Mouse (Mus musculus): ENCODE results near the gene Pbx2. TPM values are rescaled to one million over a fixed set of nuclear protein-coding genes. Genes with fewer than 3 reads are reported as not detected.

Pbx2 gene
- total RNA-seq, 2 experiments from 2014 or later: 39.0 to 52.4 TPM

- peak; percentile 98 for DNase-seq
Observed at GRCm38 (mm10) chr17:34603375-34604060, 12.5 kb downstream of the Pbx2 start, which contains the start of gene Rnf5. TSS of gene Rnf5 (minus strand) at chr17:34603690.

GRCm38 (mm10) chr17:34604061-34604508 is 13.0 kb downstream of the Pbx2 start, which contains the start of gene Agpat1:
TSS of gene Agpat1 (plus strand) at chr17:34604262.
- DNase-seq: peak; percentile 100

DNA sequence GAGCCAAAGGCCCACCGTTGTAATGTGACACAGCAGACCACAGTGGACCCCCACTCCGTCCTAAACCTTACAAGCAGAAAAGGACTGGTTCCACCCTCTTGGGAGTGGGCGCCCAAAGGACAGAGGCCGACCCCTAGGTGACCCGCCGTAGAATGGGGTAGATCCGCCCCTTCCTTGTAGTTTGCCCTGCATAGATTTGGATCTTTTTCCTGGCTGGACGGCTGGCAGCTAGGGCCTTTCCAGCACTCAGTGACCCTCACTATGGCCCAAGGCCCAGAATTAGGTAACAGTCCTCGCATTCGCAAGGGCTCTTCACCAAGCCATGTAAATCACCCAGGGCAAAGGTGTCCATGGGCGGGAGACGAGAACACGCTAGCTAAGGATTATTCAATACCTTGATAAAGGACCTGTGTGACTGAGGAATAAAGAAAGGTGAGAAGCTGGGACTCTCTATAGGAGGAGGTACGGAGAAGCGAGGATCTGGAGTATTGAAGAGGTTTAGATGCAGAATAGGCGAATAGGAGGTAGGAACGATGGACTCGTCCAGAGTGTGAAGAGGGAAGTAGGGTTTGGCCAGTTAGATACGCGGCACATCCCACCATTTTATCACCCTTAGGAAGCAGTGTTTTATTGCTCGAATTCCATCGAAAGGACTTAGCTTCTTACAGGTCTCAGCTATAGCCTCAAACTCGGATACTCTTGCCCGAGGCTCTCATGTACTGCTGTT is 13.6 kb downstream of the Pbx2 start:
- DNase-seq: peak; percentile 83

DNA sequence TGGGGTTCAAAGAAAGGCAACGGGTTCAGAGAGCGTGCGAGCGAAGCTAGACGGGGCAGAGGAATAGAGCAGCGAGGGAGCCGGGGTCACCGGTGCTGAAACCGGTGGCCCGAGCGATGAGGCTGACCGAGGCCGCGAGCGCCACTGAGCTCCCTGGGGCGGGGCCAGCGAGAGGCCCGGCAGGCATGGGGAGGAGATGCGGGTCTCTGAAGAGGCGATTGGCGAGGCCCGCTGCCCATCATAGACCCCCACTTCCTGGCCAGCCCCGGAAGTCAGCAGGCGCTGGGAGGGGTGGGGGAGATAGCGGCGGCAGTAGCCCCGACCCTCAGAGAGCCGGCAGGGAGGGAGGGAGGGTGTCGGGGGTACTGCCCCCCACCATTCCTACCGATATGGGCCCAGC is 14.5 kb downstream of the Pbx2 start:
- DNase-seq: peak; percentile 99

DNA sequence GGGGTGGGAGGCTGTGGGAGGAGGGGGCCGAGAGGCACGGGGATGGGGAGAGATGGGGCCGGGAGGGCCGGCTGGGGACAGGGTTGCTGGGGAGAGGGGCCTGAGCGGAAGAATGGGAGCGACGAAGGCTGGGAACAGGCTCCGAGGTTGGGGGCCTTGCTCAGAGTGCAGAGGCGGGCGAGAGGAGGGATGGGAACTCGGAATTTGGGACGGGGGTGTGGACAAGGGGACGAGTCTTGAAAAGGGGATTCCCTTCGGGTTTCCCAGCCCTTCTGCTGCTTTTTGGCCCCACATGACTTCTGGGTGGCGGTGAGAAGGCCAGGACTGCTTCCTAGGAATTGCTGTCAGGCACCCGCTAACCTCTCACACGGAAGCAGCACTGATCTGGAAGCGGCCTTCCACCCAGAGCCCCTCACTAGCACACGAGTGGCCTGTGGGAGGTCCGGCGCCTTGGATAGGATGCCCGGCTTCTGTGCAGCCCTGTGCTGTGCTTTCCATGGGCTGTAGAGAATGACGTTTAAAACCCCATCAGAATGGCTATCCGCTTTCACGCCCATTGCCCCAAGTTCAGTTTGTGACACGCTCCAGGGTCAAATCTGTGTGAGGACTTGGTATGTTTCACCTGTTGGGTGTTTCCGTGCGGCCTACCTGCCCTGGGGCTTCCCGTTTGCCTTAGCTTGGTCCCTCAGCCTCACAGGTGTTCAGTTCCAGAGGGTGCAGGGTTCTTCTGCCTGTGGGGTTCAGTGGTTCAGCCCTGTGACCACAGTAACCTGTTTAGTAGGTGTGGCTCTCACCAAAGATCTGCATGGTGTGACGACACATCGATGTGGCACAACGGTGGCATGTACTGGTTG is 15.3 kb downstream of the Pbx2 start:
- DNase-seq: no peak

- DNase-seq: no peak
Observed at GRCm38 (mm10) chr17:34607997-34608396, 16.9 kb downstream of the Pbx2 start.

GRCm38 (mm10) chr17:34611050-34611449 is 20.0 kb downstream of the Pbx2 start:
- DNase-seq: no peak

DNA sequence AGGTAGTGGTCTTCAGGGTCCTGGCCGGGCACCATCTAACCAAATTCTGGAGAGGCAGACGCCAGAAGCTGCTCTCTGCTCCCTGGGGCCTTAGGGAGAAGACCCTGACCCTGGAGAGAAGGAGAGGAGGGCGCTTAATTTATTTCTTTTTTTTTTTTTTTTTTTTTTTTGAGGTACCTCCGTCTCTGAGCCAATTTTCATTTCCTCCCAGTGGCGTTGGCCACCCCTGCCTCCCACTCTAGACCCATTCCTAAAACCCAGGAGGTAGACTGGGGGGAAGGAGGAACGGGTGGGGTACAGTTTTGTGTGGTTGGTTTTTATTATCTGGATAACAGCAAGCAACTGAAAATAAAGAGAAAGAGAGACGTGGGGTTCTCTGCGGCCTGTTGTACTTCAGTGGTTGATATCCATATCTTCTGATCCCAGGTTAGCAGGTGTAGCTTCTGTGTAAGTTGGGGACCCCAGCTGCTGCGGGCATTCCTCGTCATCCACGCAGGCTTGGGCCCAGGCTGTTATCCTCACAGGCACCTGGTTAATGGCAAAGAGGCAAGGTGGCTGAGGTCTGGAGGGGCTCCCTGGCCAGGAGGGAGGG is 22.1 kb downstream of the Pbx2 start:
- DNase-seq: no peak

DNA sequence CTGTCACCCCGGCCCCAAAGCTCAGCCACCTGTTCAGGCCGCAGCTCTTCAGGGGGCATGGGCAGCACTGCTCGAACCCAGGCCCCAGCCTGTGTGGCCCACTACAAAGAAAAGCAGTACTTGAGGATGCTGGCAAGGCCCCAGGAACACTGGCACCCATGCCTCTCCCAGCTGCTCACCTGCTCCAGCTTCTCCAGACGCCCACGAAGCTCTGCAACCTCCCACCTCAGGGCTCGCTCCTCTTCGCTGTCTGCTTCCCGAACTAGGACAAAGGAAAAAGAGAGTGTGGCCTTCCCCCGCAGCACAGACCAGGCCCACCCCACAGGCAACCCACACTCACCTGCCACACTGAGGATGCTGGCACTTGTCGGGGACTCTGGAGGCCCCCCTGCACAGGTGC is 22.8 kb downstream of the Pbx2 start:
- DNase-seq: no peak

- no peak for DNase-seq
Observed at GRCm38 (mm10) chr17:34615871-34616270, 24.8 kb downstream of the Pbx2 start, which contains the start of gene Egfl8. TSS of gene Egfl8 (minus strand) at chr17:34615971.

DNA sequence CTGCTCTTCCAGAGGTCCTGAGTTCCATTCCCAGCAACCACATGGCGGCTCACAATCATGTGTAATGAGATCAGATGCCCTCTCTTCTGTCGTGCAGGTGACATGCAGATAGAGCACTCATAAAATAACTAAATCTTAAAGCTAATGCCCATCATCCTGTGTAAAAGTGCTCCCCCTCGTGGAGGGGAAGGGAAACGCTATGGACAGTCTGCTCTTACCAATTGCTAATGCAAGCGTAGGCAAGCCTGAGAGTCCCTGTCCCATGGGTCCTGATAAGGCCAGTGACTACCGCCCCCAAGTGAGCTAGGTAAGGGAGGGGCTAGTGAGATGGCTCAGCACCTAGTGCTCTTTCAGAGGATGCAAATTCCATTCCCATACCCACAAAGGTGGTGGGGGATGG is 27.9 kb downstream of the Pbx2 start:
- DNase-seq: peak; percentile 84

DNA sequence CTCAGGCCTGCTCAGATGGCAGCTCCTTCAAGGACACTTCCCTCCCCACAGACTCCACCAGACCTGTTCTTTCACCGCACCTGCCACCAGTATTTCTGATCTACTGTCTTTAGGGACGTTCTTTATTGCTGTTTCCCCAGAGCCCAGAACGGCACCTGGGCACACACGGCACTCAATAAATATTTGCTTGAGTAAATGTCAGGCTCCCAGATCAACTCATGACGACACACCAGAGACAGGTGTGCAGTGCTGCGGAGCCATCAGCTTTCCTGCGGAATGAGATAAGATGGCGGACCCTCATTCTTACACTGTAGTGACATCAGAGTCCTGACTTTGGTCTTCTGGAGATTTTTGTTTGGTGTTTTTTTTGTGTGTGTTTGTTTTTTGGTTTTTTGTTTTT is 29.9 kb downstream of the Pbx2 start:
- DNase-seq: no peak

- DNase-seq: no peak
Observed at GRCm38 (mm10) chr17:34623161-34623560, 32.1 kb downstream of the Pbx2 start.

- DNase-seq: no peak
Observed at GRCm38 (mm10) chr17:34624981-34625380, 33.9 kb downstream of the Pbx2 start.

DNA sequence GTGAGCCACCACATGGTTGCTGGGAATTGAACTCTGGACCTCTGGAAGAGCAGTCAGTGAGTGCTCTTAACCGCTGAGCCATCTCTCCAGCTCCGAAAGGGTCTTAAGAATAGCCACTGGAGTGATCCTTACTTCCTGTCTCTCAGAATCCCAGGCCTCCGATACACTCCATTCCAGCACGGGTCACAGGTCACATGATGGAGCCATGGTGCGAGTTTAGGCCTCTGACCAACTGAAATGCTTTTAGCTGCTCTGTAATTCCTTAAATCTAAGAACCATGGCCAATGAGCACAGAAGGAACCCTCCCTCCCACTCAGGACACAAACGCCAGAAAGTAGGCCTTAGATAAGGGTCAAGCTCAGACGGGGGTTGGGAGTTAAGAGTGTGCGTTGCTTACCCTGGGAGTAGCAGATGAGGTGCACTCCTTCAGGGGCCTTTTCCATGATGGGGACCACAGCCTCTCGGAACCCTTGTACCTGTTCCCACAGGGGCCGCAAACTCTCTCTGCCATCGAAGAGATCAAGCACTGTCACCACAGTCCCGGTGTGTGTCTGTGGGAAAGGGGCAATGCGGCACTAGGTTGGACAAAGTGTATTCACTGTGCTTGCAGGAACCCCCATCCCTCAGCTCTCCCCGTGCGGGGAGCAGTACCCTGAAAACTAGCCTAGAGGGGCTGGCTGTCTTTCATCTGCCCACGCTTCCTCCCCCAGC is 35.2 kb downstream of the Pbx2 start:
- DNase-seq: no peak

DNA sequence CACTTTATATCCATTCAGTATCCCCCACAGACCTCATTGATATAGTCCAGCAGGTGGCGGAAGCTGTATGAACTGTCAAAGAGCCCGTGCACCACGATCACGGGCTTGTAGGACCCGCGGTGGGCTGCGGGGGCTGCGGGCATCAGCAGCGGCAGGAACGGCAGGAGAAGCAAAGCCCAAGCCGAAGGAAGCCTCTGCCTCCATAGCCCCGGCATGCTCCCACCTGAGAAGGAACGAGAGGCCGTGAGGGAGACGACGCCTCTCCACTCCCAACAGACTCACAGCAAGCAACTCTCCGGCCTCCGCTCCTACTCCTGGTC is 35.7 kb downstream of the Pbx2 start:
- peak; percentile 55 for DNase-seq

DNA sequence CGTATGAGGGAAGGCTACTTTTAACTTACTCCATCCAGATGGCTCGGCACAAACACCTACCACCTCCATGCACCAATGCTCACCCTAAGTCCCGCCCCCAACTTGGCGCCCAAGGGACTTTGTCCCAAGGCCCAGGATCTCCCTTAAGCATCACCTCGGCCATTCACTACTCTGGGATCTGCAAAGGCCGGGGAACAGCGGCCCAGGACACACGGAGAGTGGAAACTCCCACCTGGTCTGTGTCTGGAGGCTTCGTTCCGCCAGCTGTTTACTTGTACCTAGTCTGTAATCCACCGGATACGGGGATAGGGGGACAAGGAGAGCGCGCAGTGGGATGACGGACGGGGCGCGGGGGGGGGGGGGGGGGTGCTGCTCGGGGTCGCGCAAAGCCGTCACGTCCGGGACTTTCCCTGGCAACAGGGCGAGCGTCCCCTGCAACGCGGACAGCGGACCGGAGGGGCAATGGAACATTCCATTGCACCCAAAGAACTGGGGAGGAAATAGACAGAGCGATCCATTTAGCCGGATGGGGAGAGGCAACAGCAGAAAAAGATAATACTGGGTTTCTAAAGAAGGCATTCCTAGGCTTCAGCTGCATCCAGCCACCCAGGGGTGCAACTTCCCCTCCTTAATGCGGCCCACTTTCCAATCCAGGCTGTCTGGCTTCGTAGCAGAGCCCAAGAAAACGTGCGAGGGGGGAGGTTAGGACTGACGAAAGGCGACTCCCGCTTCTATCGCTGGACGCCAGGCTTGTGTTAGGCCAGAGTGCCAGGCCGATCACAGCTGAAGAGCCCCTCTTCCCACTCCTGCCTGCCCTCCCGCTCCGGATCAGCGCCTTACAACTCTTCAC is 36.3 kb downstream of the Pbx2 start:
- peak; percentile 91 for DNase-seq

- peak; percentile 79 for DNase-seq
Observed at GRCm38 (mm10) chr17:34627943-34628643, 37.0 kb downstream of the Pbx2 start, which contains the start of gene Ppt2. TSS of gene Ppt2 (minus strand) at chr17:34628510.

DNA sequence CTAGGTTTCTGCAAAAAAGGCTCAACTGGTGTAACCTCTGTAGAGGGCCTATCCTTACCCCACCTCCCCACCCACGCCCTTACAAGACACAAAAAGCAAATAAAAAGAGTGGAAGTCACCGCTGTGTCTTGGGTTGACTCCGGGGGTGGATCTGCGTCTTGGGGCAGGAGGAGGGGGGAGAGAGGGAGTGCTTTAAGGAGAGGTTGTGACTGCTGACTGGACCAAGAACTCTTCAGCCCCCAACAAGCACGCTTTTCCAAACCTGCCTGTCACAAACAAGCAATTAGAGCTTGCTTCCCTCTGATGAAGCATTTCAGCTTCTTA is 37.5 kb downstream of the Pbx2 start:
- DNase-seq: no peak

GRCm38 (mm10) chr17:34629221-34629751 is 38.2 kb downstream of the Pbx2 start, which contains the start of gene Prrt1:
TSS of gene Prrt1 (plus strand) at chr17:34629533.
- DNase-seq: no peak
